Mouse (Mus musculus) T-helper 17 cell (primary cell): ENCODE measurements around the gene Gpr162.
"Not testable (repeated sequence)": the region's sequence is repeated elsewhere in the genome, so short reads cannot be mapped to it uniquely, and the experiment has no call there.

Experiments used
- in situ Hi-C, 2 experiments: fragments of 300-600 bp; cut with MboI, MseI; formaldehyde crosslinking; loops; 1 replicate in 1 of 2; 2 replicates in 1 of 2; pipeline ENCODE4 v1.15.1; 2025; ENCODE audit warnings: high pct_unique_total_duplicates in 2 of 2

The Gpr162 gene

GRCm38 (mm10) chr6:124813496-124813895 is 50.3 kb downstream of the Gpr162 start:
- in situ Hi-C loops = no loop called here

- in situ Hi-C loops = no loop called here
Measured at GRCm38 (mm10) chr6:124812848-124813247, 50.9 kb downstream of the Gpr162 start.

GRCm38 (mm10) chr6:124811701-124812560 is 51.9 kb downstream of the Gpr162 start:
- in situ Hi-C loops = no loop called here

- in situ Hi-C loops = no loop called here
Measured at GRCm38 (mm10) chr6:124811403-124811665, 52.4 kb downstream of the Gpr162 start.

GRCm38 (mm10) chr6:124810566-124811402 is 53.0 kb downstream of the Gpr162 start:
- in situ Hi-C loops = not testable (repeated sequence)

GRCm38 (mm10) chr6:124809775-124810538 is 53.8 kb downstream of the Gpr162 start:
- in situ Hi-C loops = no loop called here

GRCm38 (mm10) chr6:124809052-124809774 is 54.6 kb downstream of the Gpr162 start:
- in situ Hi-C loops = no loop called here
